Mouse (Mus musculus) G1E-ER4 (cell line): ENCODE results near the gene Mgat3. TPM values are rescaled to one million over a fixed set of nuclear protein-coding genes. Genes with fewer than 3 reads are reported as not detected.

Experiments
- GATA1 ChIP-seq: IDR thresholded peaks from one replicate; pipeline ENCODE4 v1.8.0; 2012; ENCODE audit warnings: low read length, inconsistent platforms
- polyA plus RNA-seq: library from polyadenylated mRNA; stranded (reverse); fragments of >175 nt; gene quantifications from 2 replicates; pipeline ENCODE4 v1.2.3, GENCODE M21; 2012

Mgat3 gene
- polyA plus RNA-seq, 1 experiment, result not detected

DNA sequence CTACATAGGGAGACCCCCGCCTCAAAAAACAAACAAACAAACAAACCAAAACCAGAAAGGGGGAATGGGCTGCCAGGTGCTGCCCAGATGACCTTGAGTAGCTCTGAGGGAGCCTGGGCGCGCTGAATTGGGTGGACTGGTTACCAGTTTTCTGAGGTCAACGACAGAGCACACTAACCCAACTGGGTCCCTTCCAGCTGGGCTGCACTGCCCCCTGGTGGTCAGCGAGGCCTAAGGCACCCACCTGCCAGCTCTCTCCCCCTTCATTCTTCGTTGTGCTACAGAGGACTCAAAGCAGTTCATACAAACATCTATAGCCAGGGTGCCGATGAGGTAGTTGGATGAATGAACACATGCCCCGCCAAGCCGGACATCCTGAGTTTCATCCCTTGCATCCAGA is 51.7 kb downstream of the Mgat3 start:
- no peak for TF ChIP-seq GATA1

DNA sequence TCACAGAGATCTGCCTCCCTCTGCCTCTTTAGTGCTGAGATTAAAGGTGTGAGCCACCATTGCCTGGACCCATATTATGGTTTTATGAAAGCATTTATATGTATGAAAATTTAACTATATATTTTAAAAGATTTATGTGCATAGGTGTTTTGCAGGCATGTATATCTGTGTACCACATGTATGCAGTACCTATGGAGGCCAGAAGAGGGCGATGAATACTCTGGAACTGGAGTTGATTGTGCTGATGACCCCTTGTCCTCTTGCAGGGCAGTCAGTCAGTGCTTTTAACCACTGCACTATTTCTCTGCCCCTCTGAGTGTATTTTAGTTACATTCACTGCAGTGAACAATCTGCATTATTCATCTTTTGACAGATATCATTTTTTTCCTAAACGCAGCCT is 52.3 kb downstream of the Mgat3 start:
- no peak for TF ChIP-seq GATA1

DNA sequence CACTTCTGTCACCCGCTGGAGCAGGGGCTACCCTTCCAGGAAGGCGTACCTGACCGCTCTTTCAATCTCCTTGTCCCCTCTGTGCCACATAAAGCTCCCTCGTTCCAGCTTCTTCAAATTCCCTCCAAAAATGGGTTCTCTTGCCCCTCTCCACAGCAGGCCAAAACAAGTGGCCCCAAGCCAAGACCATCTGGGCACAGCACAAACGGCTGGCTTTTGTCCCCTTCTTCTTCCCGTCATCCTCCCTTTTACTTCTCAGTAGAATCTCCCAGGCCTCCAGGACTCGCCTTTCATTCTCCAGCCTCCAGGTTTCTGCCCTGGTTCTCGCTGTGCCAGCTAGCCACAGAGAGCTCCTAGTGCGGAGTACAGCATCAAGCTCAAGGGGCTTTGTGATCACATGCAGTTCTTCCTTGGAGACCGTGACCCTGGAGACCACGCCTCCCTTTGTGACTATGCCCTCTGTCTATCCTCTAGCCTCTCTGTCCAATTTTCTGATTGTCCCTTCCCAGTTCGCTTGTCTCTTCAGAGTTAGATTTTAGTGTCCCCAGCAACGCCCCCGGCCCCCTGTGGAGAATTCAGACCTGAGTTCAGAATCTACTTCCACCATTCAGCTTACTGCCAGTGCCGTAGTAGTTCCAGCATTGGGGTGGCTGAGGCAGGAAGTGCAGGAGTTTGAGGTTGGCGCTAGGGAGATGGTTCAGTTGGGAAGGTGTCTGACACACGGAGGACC is 54.7 kb downstream of the Mgat3 start:
- TF ChIP-seq GATA1, result no peak

GRCm38 (mm10) chr15:80232331-80232730 is 58.8 kb downstream of the Mgat3 start:
- TF ChIP-seq GATA1, result no peak

- TF ChIP-seq GATA1, result no peak
Observed at GRCm38 (mm10) chr15:80233053-80233452, 59.5 kb downstream of the Mgat3 start.

DNA sequence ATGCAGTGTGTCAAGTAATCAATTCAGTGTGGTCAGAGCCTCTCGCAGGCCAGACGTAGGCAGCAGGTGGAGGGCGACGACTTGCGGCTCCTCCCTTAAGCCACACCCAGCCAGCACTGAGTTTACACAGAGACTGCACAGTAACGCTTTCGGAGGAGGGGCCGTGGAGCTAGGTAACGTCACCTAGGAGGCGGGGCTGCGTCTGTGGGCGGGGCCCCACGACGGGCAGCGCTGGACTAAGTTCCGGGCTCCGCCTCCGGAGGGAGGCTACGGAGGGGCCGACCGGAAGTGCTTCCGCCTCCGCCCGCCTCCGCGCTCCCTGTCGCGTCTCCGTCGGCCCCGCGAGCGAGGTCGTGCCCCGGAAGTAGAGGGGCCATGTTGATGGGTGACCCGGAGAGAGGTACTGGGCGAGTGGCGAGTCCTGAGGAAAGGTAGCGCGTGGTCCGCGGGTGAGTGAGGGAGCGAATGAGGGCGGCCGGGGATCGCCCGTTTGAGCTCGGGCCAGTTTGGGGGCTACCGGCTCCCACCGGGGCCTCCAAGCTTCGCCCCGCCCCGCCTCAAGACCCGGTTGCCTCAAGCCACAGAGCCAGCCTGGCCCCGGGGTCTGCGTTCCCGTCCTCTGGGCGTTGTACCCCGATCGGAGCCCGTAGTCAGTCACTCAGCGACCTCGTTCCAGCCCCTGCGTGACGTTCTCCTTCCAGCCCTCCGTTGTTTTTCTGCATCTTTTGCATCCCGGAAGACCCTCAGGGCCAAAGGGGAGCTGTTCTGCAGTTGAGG is 60.4 kb downstream of the Mgat3 start, which contains the start of gene Mief1:
Mief1 (plus strand) TSS at position 286 of the 777 bp plus-strand sequence.
- no peak for TF ChIP-seq GATA1

DNA sequence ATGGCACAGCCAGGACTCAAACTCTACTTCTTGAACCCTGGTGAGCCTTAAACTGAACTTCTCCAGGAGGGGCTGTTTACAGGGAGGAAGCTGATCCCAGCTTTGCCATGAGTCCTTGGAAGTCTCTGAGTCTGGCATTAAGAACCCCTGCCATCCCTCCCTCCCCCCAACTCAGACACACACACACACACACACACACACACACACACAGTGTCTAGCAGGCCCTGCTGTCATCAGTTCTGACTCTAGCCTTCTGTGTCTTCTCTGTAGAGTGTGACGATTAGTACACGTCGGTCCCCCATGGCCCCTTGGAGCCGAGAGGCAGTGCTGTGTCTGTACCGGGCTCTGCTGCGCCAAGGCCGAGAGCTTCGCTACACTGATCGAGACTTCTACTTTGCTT is 62.0 kb downstream of the Mgat3 start, which contains the start of gene AC140267.1:
AC140267.1 (plus strand) TSS at position 301 of the 400 bp plus-strand sequence.
- TF ChIP-seq GATA1, result no peak

- TF ChIP-seq GATA1, result no peak
Observed at GRCm38 (mm10) chr15:80248135-80248534, 74.6 kb downstream of the Mgat3 start.

DNA sequence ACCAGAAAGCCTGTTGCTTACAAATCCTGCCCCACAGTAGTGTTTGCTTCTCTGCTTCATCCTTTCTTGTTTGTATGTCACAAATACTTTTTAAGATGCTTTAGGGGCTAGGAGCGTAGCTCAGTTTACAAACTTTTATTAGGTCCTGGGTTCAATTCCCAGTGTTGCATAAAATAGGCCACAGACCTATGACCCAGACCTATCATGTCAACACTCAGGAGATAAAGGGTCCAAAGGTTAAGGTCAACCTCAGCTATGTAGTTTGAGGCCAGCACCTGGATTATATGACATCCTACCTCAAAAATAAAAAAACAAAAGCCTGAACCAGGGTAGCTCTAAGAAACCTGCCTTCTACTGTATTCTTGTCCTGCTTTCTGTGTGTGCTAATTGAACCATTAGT is 75.1 kb downstream of the Mgat3 start:
- TF ChIP-seq GATA1, result no peak

GRCm38 (mm10) chr15:80249672-80250071 is 76.2 kb downstream of the Mgat3 start:
- TF ChIP-seq GATA1, result no peak

DNA sequence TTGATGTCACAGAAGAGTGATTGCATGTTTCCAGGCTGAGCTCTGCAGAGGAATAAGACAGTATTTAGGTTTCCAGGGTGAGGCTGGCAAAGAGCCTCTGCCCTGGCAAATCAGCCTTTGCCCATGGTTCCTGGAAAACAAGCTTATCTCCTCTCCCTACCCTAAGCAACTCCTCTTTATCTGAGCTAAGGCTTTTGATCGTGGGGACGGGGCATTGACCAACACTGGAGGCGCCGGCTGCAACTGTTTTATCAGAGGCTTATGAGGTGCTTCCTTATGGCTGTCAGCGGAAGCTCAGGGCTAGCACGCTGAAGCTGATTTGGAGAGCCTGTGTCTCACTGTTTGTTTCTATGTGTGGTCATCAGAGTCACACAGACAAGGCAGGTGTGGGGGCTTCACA is 77.1 kb downstream of the Mgat3 start:
- TF ChIP-seq GATA1, result peak; percentile 42

DNA sequence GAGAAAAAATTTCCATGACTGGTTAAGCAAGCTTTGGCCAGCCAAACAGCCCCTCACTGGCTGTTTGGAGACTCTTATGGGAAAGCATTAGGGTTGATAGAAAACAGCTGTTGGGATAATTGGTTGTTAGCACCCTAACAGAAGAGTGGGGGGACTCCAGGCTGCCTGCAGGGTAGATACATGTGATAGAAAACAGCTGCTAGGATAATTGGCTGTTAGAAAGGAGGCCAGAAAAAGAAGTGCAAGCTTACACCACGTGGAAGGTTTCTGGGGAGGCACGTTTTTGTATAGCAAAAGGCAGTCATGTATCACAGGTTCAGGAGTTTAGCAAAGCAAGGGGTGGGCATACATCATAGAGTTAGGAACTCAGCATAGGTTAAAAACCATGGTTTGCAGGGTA is 80.0 kb downstream of the Mgat3 start:
- no peak for TF ChIP-seq GATA1

DNA sequence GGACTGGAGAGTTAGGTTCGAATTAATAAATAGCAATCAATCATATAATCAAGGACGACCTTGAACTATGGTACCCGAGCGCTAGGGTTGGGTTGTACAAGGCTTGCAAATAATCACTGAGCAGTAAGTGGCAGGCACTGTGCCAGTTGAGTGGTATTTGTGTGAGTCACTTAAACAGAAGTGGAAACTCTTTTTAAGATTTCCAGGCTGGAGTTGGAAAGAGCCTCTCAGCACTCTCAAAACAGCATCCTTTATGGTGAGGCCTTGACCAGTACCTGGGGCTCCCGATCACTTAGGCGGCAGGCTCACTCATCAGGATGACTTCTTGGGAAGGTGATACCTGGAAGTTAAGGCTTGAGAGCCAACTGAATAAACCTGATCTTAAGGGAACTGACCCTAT is 80.7 kb downstream of the Mgat3 start:
- no peak for TF ChIP-seq GATA1

- no peak for TF ChIP-seq GATA1
Observed at GRCm38 (mm10) chr15:80254847-80255645, 81.5 kb downstream of the Mgat3 start, which contains the start of gene Atf4. Atf4 (plus strand) TSS chr15:80255184.

- TF ChIP-seq GATA1, result no peak
Observed at GRCm38 (mm10) chr15:80255646-80256121, 82.2 kb downstream of the Mgat3 start.

- TF ChIP-seq GATA1, result no peak
Observed at GRCm38 (mm10) chr15:80256242-80256641, 82.7 kb downstream of the Mgat3 start.
